Mouse (Mus musculus) heart, embryonic 13.5 days (tissue): ENCODE data around the gene Kcnh1. TPM values are rescaled to one million over a fixed set of nuclear protein-coding genes. Genes with fewer than 3 reads are reported as not detected.

Source experiments
- ATAC-seq: fragments of 200-750 bp; cut with Nextera tagmentation; 2 replicates; pipeline ENCODE4 v1.8.0; 2017; ENCODE audit warnings: moderate TSS enrichment; ENCODE audit not compliant: insufficient number of reproducible peaks, low FRiP score, low TSS enrichment; ENCODE audit errors: extremely low read depth
- H3K27ac ChIP-seq: fragments of 300-500 bp; sonication (generic); replicated peaks from 2 replicates; pipeline ENCODE4 v1.5.1; 2015; ENCODE audit warnings: moderate library complexity, mild to moderate bottlenecking, inconsistent platforms
- H3K27me3 ChIP-seq: fragments of 300-500 bp; sonication (generic); replicated peaks from 2 replicates; pipeline ENCODE4 v1.6.1; 2015; ENCODE audit warnings: mild to moderate bottlenecking, inconsistent platforms
- H3K36me3 ChIP-seq: fragments of 300-500 bp; sonication (generic); 2 replicates; pipeline ENCODE4 v1.6.1; 2015; ENCODE audit warnings: mild to moderate bottlenecking, inconsistent platforms
- H3K4me1 ChIP-seq: fragments of 300-500 bp; sonication (generic); 2 replicates; pipeline ENCODE4 v1.6.1; 2015; ENCODE audit warnings: inconsistent platforms
- H3K4me2 ChIP-seq: fragments of 300-500 bp; sonication (generic); 2 replicates; pipeline ENCODE4 v1.6.1; 2015; ENCODE audit warnings: inconsistent platforms, mild to moderate bottlenecking, moderate library complexity
- H3K4me3 ChIP-seq: fragments of 300-500 bp; sonication (generic); 2 replicates; pipeline ENCODE4 v1.5.1; 2015; ENCODE audit warnings: moderate library complexity, mild to moderate bottlenecking, inconsistent platforms
- H3K9ac ChIP-seq: fragments of 300-500 bp; sonication (generic); 2 replicates; pipeline ENCODE4 v1.6.1; 2015; ENCODE audit warnings: inconsistent platforms, mild to moderate bottlenecking, moderate library complexity
- H3K9me3 ChIP-seq: fragments of 300-500 bp; sonication (generic); 2 replicates; pipeline ENCODE4 v1.6.1; 2016; ENCODE audit warnings: inconsistent platforms
- WGBS: fragments of 180-500 bp; shearing (Covaris S2); methylation state at CpG from one replicate; pipeline ENCODE4 v1.1.7; 2015; ENCODE audit warnings: mixed read lengths; 5-methylcytosine and 5-hydroxymethylcytosine counted together
- polyA plus RNA-seq: library from polyadenylated mRNA; unstranded; fragments of >200 nt; fragmentation: Nextera tagmentation; extraction: Ambion mirVana; gene quantifications from 2 replicates; pipeline ENCODE4 v1.2.1, GENCODE M21; 2015

The Kcnh1 gene
- polyA plus RNA-seq, 1 experiment from 2014 or later, result 0.55 TPM

- Histone ChIP-seq H3K4me3 (no peak overlapping the region), H3K4me2 (no peak overlapping the region), H3K36me3 (no peaks in the 10 kb centered on the region), H3K27ac (no peak overlapping the region), H3K9me3 (no peaks in the 10 kb centered on the region), H3K27me3 (no peaks in the 10 kb centered on the region), H3K9ac (no peak overlapping the region), H3K4me1 (peaks cover 9% of the 10 kb centered on the region; the same call in 1 of the 2 replicates)
- no peak for ATAC-seq
- WGBS, result 79% methylated on average over 5 of the region's 5 CpGs
These were observed 107.0 kb downstream of the Kcnh1 start for GRCm38 (mm10) chr1:192297481-192298128.

GRCm38 (mm10) chr1:192300417-192300816 lies 109.8 kb downstream of the Kcnh1 start:
- H3K4me3 ChIP-seq, result no peak overlapping the region
- no peaks in the 10 kb centered on the region for H3K27me3 ChIP-seq
- no peaks in the 10 kb centered on the region for H3K9me3 ChIP-seq
- H3K4me1 ChIP-seq, result peaks cover 9% of the 10 kb centered on the region; the same call in 1 of the 2 replicates
- no peaks in the 10 kb centered on the region for H3K36me3 ChIP-seq
- H3K4me2 ChIP-seq, result no peak overlapping the region
- H3K9ac ChIP-seq, result no peak overlapping the region
- WGBS, result 49% methylated on average over 7 of the region's 7 CpGs
- no peak overlapping the region for H3K27ac ChIP-seq
- no peak for ATAC-seq

GRCm38 (mm10) chr1:192303615-192304014 lies 113.0 kb downstream of the Kcnh1 start:
- no peaks in the 10 kb centered on the region for H3K36me3 ChIP-seq
- no peak overlapping the region for H3K27ac ChIP-seq
- peaks cover 9% of the 10 kb centered on the region; the same call in 1 of the 2 replicates for H3K4me1 ChIP-seq
- no peak overlapping the region for H3K4me3 ChIP-seq
- WGBS, result 67% methylated on average over 2 of the region's 2 CpGs
- no peaks in the 10 kb centered on the region for H3K9me3 ChIP-seq
- H3K27me3 ChIP-seq, result no peaks in the 10 kb centered on the region
- H3K9ac ChIP-seq, result no peak overlapping the region
- no peak for ATAC-seq
- no peak overlapping the region for H3K4me2 ChIP-seq

- H3K4me2 ChIP-seq, result no peak overlapping the region
- no peak overlapping the region for H3K27ac ChIP-seq
- H3K27me3 ChIP-seq, result no peaks in the 10 kb centered on the region
- no peaks in the 10 kb centered on the region for H3K36me3 ChIP-seq
- H3K9me3 ChIP-seq, result 0 out of 2 replicates have a peak, but pooled peaks cover 5% of the 10 kb centered on the region
- ATAC-seq, result no peak
- 81% methylated on average over 1 of the region's 1 CpGs for WGBS
- H3K4me1 ChIP-seq, result peaks cover 6% of the 10 kb centered on the region; the same call in 1 of the 2 replicates
- no peak overlapping the region for H3K4me3 ChIP-seq
- H3K9ac ChIP-seq, result no peak overlapping the region
These were observed 114.6 kb downstream of the Kcnh1 start for GRCm38 (mm10) chr1:192305155-192305554.

GRCm38 (mm10) chr1:192307055-192307454 lies 116.5 kb downstream of the Kcnh1 start:
- no peak overlapping the region for H3K9ac ChIP-seq
- ATAC-seq, result no peak
- H3K9me3 ChIP-seq, result 0 out of 2 replicates have a peak, but pooled peaks cover 5% of the 10 kb centered on the region
- no peaks in the 10 kb centered on the region for H3K36me3 ChIP-seq
- peaks cover 2% of the 10 kb centered on the region; the same call in 1 of the 2 replicates for H3K4me1 ChIP-seq
- H3K27ac ChIP-seq, result no peak overlapping the region
- no peak overlapping the region for H3K4me3 ChIP-seq
- H3K4me2 ChIP-seq, result no peak overlapping the region
- no peaks in the 10 kb centered on the region for H3K27me3 ChIP-seq

- Histone ChIP-seq H3K4me1 (peaks cover 10% of the 10 kb centered on the region), H3K27me3 (no peaks in the 10 kb centered on the region), H3K9ac (no peak overlapping the region), H3K27ac (no peak overlapping the region), H3K4me3 (no peak overlapping the region), H3K4me2 (no peak overlapping the region), H3K9me3 (0 out of 2 replicates have a peak, but pooled peaks cover 5% of the 10 kb centered on the region), H3K36me3 (no peaks in the 10 kb centered on the region)
- ATAC-seq, result no peak
These were observed 120.7 kb downstream of the Kcnh1 start for GRCm38 (mm10) chr1:192311298-192311697.

GRCm38 (mm10) chr1:192311851-192312438 lies 121.4 kb downstream of the Kcnh1 start:
- 71% methylated on average over 6 of the region's 6 CpGs for WGBS
- no peak for ATAC-seq

GRCm38 (mm10) chr1:192312446-192312845 lies 121.9 kb downstream of the Kcnh1 start:
- WGBS, result 64% methylated on average over 4 of the region's 4 CpGs
- Histone ChIP-seq H3K9me3 (0 out of 2 replicates have a peak, but pooled peaks cover 5% of the 10 kb centered on the region), H3K4me1 (peaks cover 10% of the 10 kb centered on the region), H3K4me3 (no peak overlapping the region), H3K27ac (no peak overlapping the region), H3K27me3 (no peaks in the 10 kb centered on the region), H3K4me2 (no peak overlapping the region), H3K36me3 (no peaks in the 10 kb centered on the region), H3K9ac (no peak overlapping the region)
- ATAC-seq, result no peak

More at GRCm38 (mm10) chr1:192311851-192312438, 121.4 kb downstream of the Kcnh1 start:
- Histone ChIP-seq H3K4me1 (peaks cover 10% of the 10 kb centered on the region), H3K9ac (no peak overlapping the region), H3K4me2 (no peak overlapping the region), H3K27ac (no peak overlapping the region), H3K4me3 (no peak overlapping the region), H3K9me3 (0 out of 2 replicates have a peak, but pooled peaks cover 5% of the 10 kb centered on the region), H3K36me3 (no peaks in the 10 kb centered on the region), H3K27me3 (no peaks in the 10 kb centered on the region)

GRCm38 (mm10) chr1:192312998-192313397 lies 122.4 kb downstream of the Kcnh1 start:
- Histone ChIP-seq H3K4me2 (no peak overlapping the region), H3K9me3 (0 out of 2 replicates have a peak, but pooled peaks cover 5% of the 10 kb centered on the region), H3K27ac (no peak overlapping the region), H3K4me1 (peaks cover 10% of the 10 kb centered on the region), H3K4me3 (no peak overlapping the region), H3K27me3 (no peaks in the 10 kb centered on the region), H3K9ac (no peak overlapping the region), H3K36me3 (no peaks in the 10 kb centered on the region)
- no peak for ATAC-seq
- WGBS, result 83% methylated on average over 4 of the region's 4 CpGs

GRCm38 (mm10) chr1:192313571-192313972 lies 123.0 kb downstream of the Kcnh1 start:
- Histone ChIP-seq H3K36me3 (no peaks in the 10 kb centered on the region), H3K27ac (no peak overlapping the region)

GRCm38 (mm10) chr1:192314044-192314443 lies 123.5 kb downstream of the Kcnh1 start:
- Histone ChIP-seq H3K4me3 (no peak overlapping the region), H3K27me3 (no peaks in the 10 kb centered on the region), H3K9ac (no peak overlapping the region), H3K4me2 (no peak overlapping the region), H3K9me3 (0 out of 2 replicates have a peak, but pooled peaks cover 5% of the 10 kb centered on the region), H3K4me1 (peaks cover 10% of the 10 kb centered on the region), H3K27ac (no peak overlapping the region), H3K36me3 (no peaks in the 10 kb centered on the region)
- WGBS, result 39% methylated on average over 3 of the region's 3 CpGs
- no peak for ATAC-seq

More at GRCm38 (mm10) chr1:192313571-192313972, 123.0 kb downstream of the Kcnh1 start:
- WGBS, result 49% methylated on average over 7 of the region's 7 CpGs
- H3K9ac ChIP-seq, result no peak overlapping the region
- H3K4me2 ChIP-seq, result no peak overlapping the region
- peaks cover 10% of the 10 kb centered on the region for H3K4me1 ChIP-seq
- no peak for ATAC-seq
- H3K9me3 ChIP-seq, result 0 out of 2 replicates have a peak, but pooled peaks cover 5% of the 10 kb centered on the region
- H3K4me3 ChIP-seq, result no peak overlapping the region
- no peaks in the 10 kb centered on the region for H3K27me3 ChIP-seq
